Mouse (Mus musculus) urinary bladder, postnatal 36 days (tissue): ENCODE measurements around the gene Dpm1.

ENCODE experiments used
- DNase-seq, 2 experiments: peaks; one replicate each; pipeline ENCODE4 v3.0.0; 2022; ENCODE audit warnings: low spot score in 2 of 2, mixed read lengths in 1 of 2

The Dpm1 gene

DNA sequence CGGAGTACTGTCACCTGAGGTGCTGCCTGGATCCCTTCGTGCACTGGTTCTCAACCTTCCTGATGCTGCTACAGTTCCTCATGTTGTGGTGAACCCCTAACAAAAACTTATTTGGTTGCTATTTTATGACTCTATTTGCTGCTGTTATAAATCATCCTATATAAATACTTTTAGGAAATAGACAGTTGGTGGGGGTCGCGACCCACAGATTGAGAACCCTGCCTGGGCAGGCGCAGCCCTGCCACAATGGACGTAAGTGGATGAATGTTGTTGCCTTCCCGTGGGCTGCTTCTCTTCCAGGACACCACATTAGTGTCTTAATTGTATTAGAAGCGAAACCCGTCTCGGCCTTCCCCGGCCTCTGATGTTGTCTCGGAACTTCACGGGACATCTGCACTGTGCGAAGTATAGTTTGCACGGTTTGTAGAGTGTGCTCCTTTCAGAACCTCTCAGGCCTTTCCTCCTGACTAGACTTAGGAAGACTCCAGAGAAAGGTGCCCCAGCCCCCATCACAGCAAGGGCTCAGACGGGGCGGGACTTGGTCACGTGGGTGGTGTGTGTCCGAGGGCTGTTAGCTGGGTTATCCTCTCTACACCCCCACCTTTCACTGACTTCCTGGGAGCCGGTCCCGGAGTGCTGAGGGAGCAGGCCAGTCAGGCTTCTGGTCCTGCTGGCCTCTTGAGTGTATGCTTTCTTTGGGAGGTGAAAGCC, 63.5 kb downstream of the Dpm1 start:
- DNase-seq, result no peak

DNA sequence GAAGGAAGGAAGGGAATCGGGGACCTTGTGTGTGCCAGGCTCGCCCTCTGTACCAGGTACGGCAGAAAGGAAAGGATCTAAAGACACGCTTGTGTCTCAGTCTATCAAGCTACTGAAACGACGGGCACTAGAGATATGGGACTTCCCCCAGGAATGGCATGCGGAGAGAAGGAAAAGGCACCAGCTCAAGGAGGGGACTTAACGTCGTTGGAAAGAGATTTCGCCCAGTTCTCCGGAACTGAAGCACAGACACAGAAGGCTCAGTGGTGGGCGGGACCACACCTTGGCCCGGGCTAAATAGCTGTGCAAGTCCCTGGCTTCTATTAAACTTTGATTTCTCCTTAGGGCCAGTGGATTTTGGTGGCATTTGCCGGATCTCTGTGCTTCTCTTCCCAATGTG, 68.4 kb downstream of the Dpm1 start:
- no peak for DNase-seq

DNA sequence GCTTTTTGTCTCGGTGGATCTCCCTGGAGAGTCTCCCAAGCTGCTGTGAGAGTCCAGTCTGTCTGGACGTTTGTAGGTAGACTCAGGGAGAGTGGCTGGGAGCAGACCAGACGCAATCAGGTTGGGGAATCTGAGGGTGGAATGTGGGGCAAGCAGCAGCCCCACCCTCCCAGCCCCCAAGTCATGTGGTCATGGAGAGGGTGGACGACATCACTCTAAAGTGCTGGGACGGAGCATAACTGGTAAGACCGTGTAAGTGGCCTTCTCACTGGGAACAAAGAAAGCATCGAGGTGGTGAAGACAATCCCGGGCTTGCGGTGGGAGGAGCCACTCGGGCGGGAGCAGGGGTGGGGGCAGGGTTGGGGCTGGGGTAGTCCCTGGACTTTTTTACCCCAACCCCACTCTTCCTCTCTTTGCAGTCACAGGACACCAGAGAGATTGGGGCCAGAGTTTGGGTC, 68.8 kb downstream of the Dpm1 start:
- no peak for DNase-seq

DNA sequence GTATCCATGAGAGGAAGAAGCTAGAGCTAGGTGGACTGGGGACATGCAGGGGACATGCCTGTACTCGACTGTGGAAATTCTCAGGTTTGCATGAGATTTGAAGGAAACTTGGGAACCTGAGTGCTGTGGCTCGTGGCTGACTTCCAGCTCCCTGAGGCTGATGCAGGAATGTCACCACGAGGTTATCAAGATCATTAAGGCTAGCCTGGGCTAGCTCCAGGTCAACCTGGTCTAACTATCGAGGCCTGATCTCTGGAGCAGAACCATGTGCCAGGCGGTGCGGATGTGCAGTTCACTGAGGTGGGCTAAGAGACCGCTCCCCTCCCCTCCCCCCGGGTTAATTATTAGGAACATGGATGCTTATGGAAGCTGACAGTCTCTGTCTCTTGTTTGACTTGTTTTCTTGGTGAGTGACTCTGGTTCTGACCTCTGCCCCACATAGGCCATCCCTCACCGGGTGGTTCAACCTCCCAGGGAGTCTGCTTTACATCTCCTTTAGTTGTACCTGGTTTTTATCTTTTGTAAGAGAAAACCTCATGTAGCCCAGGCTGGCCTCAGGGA, 69.9 kb downstream of the Dpm1 start:
- DNase-seq, result no peak
